Mouse (Mus musculus) heart, embryonic 12.5 days (tissue): ENCODE data around the gene Swt1. TPM values are rescaled to one million over a fixed set of nuclear protein-coding genes. Genes with fewer than 3 reads are reported as not detected.
"Not testable (repeated sequence)": the region's sequence is repeated elsewhere in the genome, so short reads cannot be mapped to it uniquely, and the experiment has no call there.

Source experiments
- ATAC-seq: fragments of 200-750 bp; cut with Nextera tagmentation; 2 replicates; pipeline ENCODE4 v1.8.0; 2017; ENCODE audit warnings: moderate TSS enrichment, moderate library complexity; ENCODE audit not compliant: insufficient number of reproducible peaks, low FRiP score
- H3K27ac ChIP-seq: fragments of 300-500 bp; sonication (generic); 2 replicates; pipeline ENCODE4 v1.5.1; 2016; ENCODE audit warnings: mild to moderate bottlenecking, moderate library complexity; ENCODE audit not compliant: poor library complexity, severe bottlenecking
- H3K27me3 ChIP-seq: fragments of 300-500 bp; sonication (generic); replicated peaks from 2 replicates; pipeline ENCODE4 v1.6.1; 2016; ENCODE audit warnings: mild to moderate bottlenecking, moderate library complexity
- H3K36me3 ChIP-seq: fragments of 300-500 bp; sonication (generic); 2 replicates; pipeline ENCODE4 v1.6.1; 2016; ENCODE audit warnings: mild to moderate bottlenecking, moderate library complexity
- H3K4me1 ChIP-seq: fragments of 300-500 bp; sonication (generic); replicated peaks from 2 replicates; pipeline ENCODE4 v1.6.1; 2016; ENCODE audit warnings: mild to moderate bottlenecking
- H3K4me2 ChIP-seq: fragments of 300-500 bp; sonication (generic); 2 replicates; pipeline ENCODE4 v1.6.1; 2016; ENCODE audit warnings: mild to moderate bottlenecking, moderate library complexity
- H3K4me3 ChIP-seq: fragments of 300-500 bp; sonication (generic); 2 replicates; pipeline ENCODE4 v1.5.1; 2016; ENCODE audit warnings: mild to moderate bottlenecking
- H3K9ac ChIP-seq: fragments of 300-500 bp; sonication (generic); 2 replicates; pipeline ENCODE4 v1.6.1; 2016; ENCODE audit warnings: mild to moderate bottlenecking, moderate library complexity
- H3K9me3 ChIP-seq: fragments of 300-500 bp; sonication (generic); replicated peaks from 2 replicates; pipeline ENCODE4 v1.6.1; 2016; ENCODE audit warnings: mild to moderate bottlenecking, moderate library complexity
- WGBS: fragments of 180-500 bp; shearing (Covaris S2); methylation state at CpG from one replicate; pipeline ENCODE4 v1.1.7; 2016; 5-methylcytosine and 5-hydroxymethylcytosine counted together
- polyA plus RNA-seq: library from polyadenylated mRNA; unstranded; fragments of >200 nt; fragmentation: Nextera tagmentation; extraction: Ambion mirVana; gene quantifications from 2 replicates; pipeline ENCODE4 v1.2.1, GENCODE M21; 2016

Swt1 gene
- polyA plus RNA-seq, result 25.7 and 26.4 TPM in 2 replicates

GRCm38 (mm10) chr1:151428263-151429221, at the start of gene Swt1, which contains the start of gene Trmt1l:
Gene Swt1 (minus strand): TSS chr1:151428455.
Gene Trmt1l (plus strand): TSS chr1:151428542.
- Histone ChIP-seq H3K9me3 (no peaks in the 10 kb centered on the region), H3K4me3 (peak within 1 kb of the TSS; percentile 91), H3K27ac (peak within 1 kb of the TSS; percentile 96), H3K9ac (peak within 1 kb of the TSS; percentile 95), H3K4me1 (peaks cover 12% of the 10 kb centered on the region), H3K27me3 (no peaks in the 10 kb centered on the region), H3K4me2 (peak within 1 kb of the TSS; percentile 80), H3K36me3 (peaks cover 6% of the 10 kb centered on the region; the same call in 1 of the 2 replicates)
- WGBS, result under 1% methylated on average over 74 of the region's 74 CpGs
- ATAC-seq, result peak; percentile 99

GRCm38 (mm10) chr1:151472386-151472785, 44.1 kb upstream of the Swt1 start:
- not testable (repeated sequence) for H3K4me1 ChIP-seq, H3K4me2 ChIP-seq, H3K9me3 ChIP-seq, H3K9ac ChIP-seq, H3K27me3 ChIP-seq, ATAC-seq, H3K27ac ChIP-seq, H3K4me3 ChIP-seq
- WGBS, result 88% methylated on average over 8 of the region's 8 CpGs
- peaks cover 77% of the 10 kb centered on the region for H3K36me3 ChIP-seq

GRCm38 (mm10) chr1:151471429-151471828, 43.2 kb upstream of the Swt1 start:
- no peak for ATAC-seq

GRCm38 (mm10) chr1:151466571-151466970, 38.3 kb upstream of the Swt1 start:
- WGBS, result 89% methylated on average over 4 of the region's 4 CpGs

More at GRCm38 (mm10) chr1:151471429-151471828, 43.2 kb upstream of the Swt1 start:
- Histone ChIP-seq H3K36me3 (peaks cover 78% of the 10 kb centered on the region), H3K4me3 (no peak overlapping the region), H3K4me1 (no peaks in the 10 kb centered on the region), H3K27me3 (no peaks in the 10 kb centered on the region), H3K9ac (no peak overlapping the region), H3K9me3 (no peaks in the 10 kb centered on the region), H3K27ac (no peak overlapping the region), H3K4me2 (no peak overlapping the region)
- 74% methylated on average over 7 of the region's 7 CpGs for WGBS

GRCm38 (mm10) chr1:151464914-151465313, 36.7 kb upstream of the Swt1 start:
- Histone ChIP-seq H3K36me3 (peaks cover 46% of the 10 kb centered on the region), H3K27ac (no peak overlapping the region), H3K4me2 (no peak overlapping the region), H3K9ac (no peak overlapping the region), H3K9me3 (no peaks in the 10 kb centered on the region), H3K27me3 (no peaks in the 10 kb centered on the region), H3K4me3 (no peak overlapping the region), H3K4me1 (peaks cover 7% of the 10 kb centered on the region; the same call in 1 of the 2 replicates)
- 38% methylated on average over 4 of the region's 4 CpGs for WGBS
- ATAC-seq, result no peak

More at GRCm38 (mm10) chr1:151466571-151466970, 38.3 kb upstream of the Swt1 start:
- H3K27ac ChIP-seq, result no peak overlapping the region
- H3K4me2 ChIP-seq, result no peak overlapping the region
- no peak for ATAC-seq
- H3K36me3 ChIP-seq, result peaks cover 42% of the 10 kb centered on the region
- H3K4me1 ChIP-seq, result peaks cover 7% of the 10 kb centered on the region; the same call in 1 of the 2 replicates
- no peaks in the 10 kb centered on the region for H3K9me3 ChIP-seq
- H3K27me3 ChIP-seq, result no peaks in the 10 kb centered on the region
- no peak overlapping the region for H3K9ac ChIP-seq
- no peak overlapping the region for H3K4me3 ChIP-seq

GRCm38 (mm10) chr1:151461265-151461664, 33.0 kb upstream of the Swt1 start:
- Histone ChIP-seq H3K27ac (no peak overlapping the region), H3K27me3 (no peaks in the 10 kb centered on the region), H3K4me2 (no peak overlapping the region), H3K9me3 (no peaks in the 10 kb centered on the region), H3K4me3 (no peak overlapping the region), H3K4me1 (peaks cover 7% of the 10 kb centered on the region; the same call in 1 of the 2 replicates), H3K9ac (no peak overlapping the region), H3K36me3 (peaks cover 50% of the 10 kb centered on the region)
- WGBS, result 83% methylated on average over 9 of the region's 9 CpGs
- no peak for ATAC-seq

GRCm38 (mm10) chr1:151457087-151457486, 28.8 kb upstream of the Swt1 start:
- H3K9ac ChIP-seq, result no peak overlapping the region
- no peak overlapping the region for H3K27ac ChIP-seq
- no peak for ATAC-seq
- no peak overlapping the region for H3K4me2 ChIP-seq
- peaks cover 74% of the 10 kb centered on the region for H3K36me3 ChIP-seq
- no peak overlapping the region for H3K4me3 ChIP-seq
- no peaks in the 10 kb centered on the region for H3K27me3 ChIP-seq
- no peaks in the 10 kb centered on the region for H3K9me3 ChIP-seq
- H3K4me1 ChIP-seq, result no peaks in the 10 kb centered on the region
- 64% methylated on average over 5 of the region's 5 CpGs for whole genome bisulfite sequencing

- Histone ChIP-seq H3K4me2 (no peak overlapping the region), H3K9me3 (no peaks in the 10 kb centered on the region), H3K4me1 (no peaks in the 10 kb centered on the region), H3K36me3 (peaks cover 76% of the 10 kb centered on the region), H3K4me3 (no peak overlapping the region), H3K27me3 (no peaks in the 10 kb centered on the region), H3K27ac (no peak overlapping the region), H3K9ac (no peak overlapping the region)
- no peak for ATAC-seq
- 95% methylated on average over 11 of the region's 11 CpGs for WGBS
Observed at GRCm38 (mm10) chr1:151451946-151452345, 23.7 kb upstream of the Swt1 start.

GRCm38 (mm10) chr1:151450851-151451250, 22.6 kb upstream of the Swt1 start:
- no peaks in the 10 kb centered on the region for H3K9me3 ChIP-seq
- H3K4me3 ChIP-seq, result no peak overlapping the region
- 94% methylated on average over 2 of the region's 2 CpGs for whole genome bisulfite sequencing
- no peak overlapping the region for H3K4me2 ChIP-seq
- no peaks in the 10 kb centered on the region for H3K4me1 ChIP-seq
- no peak overlapping the region for H3K9ac ChIP-seq
- no peak for ATAC-seq
- peaks cover 78% of the 10 kb centered on the region for H3K36me3 ChIP-seq
- no peaks in the 10 kb centered on the region for H3K27me3 ChIP-seq
- H3K27ac ChIP-seq, result no peak overlapping the region

GRCm38 (mm10) chr1:151449866-151450265, 21.6 kb upstream of the Swt1 start:
- H3K27ac ChIP-seq, result no peak overlapping the region
- no peak overlapping the region for H3K4me2 ChIP-seq
- no peak overlapping the region for H3K9ac ChIP-seq
- WGBS, result 96% methylated on average over 10 of the region's 10 CpGs
- H3K36me3 ChIP-seq, result peaks cover 84% of the 10 kb centered on the region
- no peaks in the 10 kb centered on the region for H3K27me3 ChIP-seq
- no peaks in the 10 kb centered on the region for H3K9me3 ChIP-seq
- H3K4me3 ChIP-seq, result no peak overlapping the region
- no peak for ATAC-seq
- no peaks in the 10 kb centered on the region for H3K4me1 ChIP-seq

GRCm38 (mm10) chr1:151435431-151435830, 7.2 kb upstream of the Swt1 start:
- no peaks in the 10 kb centered on the region for H3K27me3 ChIP-seq
- H3K4me1 ChIP-seq, result peaks cover 5% of the 10 kb centered on the region
- H3K4me2 ChIP-seq, result peak overlapping the region; percentile 3; the same call in 1 of the 2 replicates
- peaks cover 54% of the 10 kb centered on the region for H3K36me3 ChIP-seq
- ATAC-seq, result no peak
- peak overlapping the region; percentile 72 for H3K27ac ChIP-seq
- no peak overlapping the region for H3K9ac ChIP-seq
- H3K4me3 ChIP-seq, result no peak overlapping the region
- WGBS, result 54% methylated on average over 6 of the region's 6 CpGs
- no peaks in the 10 kb centered on the region for H3K9me3 ChIP-seq
